In the genomic region with DNA sequence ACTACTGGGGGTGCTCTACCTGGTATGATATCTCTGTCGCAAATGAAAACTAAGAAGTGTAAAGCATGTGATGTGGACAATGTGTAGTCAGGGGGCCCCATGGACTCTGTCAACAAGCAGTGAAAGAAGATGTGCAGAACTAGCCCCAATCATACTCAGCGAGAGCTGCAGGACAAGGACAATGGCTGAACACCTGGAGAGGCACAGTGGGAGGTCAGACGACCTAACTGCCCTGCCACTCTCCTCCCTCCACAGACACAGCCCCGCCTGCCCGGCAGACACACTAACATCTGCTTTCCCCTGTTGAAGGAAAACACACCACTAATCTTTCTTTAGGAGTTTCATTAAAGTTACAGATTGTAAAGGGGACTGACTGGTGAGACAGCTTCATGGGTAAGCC, we compare ENCODE assay signal across 23 mouse cellular contexts.
DNase-seq lines count a peak whose midpoint lies in the region; ATAC-seq lines count a peak whose summit lies in the region.
"Had no signal": no experiment of that assay in that cellular context is flagged by ENCODE, and none has a peak within 500 bp of the region (broad histone marks: within the 10 kb centered on the region; RNA-seq: fewer than 3 reads in every experiment).

No protein-coding gene starts in this region.

- H3K9me3 ChIP-seq in heart, embryonic 10.5 days: no peaks in the 10 kb centered on the region
- H3K9me3 ChIP-seq in heart, embryonic 11.5 days (replicated peaks; ENCODE audit: control insufficient read depth, low read length): no peaks in the 10 kb centered on the region
- H3K9me3 ChIP-seq: embryonic facial prominence, embryonic 13.5 days; forebrain, embryonic 12.5 days; hindbrain, embryonic 15.5 days; lung, embryonic 15.5 days had no signal

- H3K4me3 ChIP-seq in heart, embryonic 10.5 days: no peak overlapping the region
- H3K4me3 ChIP-seq in heart, embryonic 11.5 days (ENCODE audit: low read depth, low read length): no peak overlapping the region
- H3K4me3 ChIP-seq: embryonic facial prominence, embryonic 13.5 days; erythroblast, embryonic 14.5 days; forebrain, embryonic 12.5 days; hindbrain, embryonic 15.5 days; liver, embryonic 15.5 days; lung, embryonic 15.5 days had no signal

- DNase-seq in heart, embryonic 10.5 days (ENCODE audit: low spot score): no peak
- peak; percentile 13 for DNase-seq in retina, embryonic 14.5 days (ENCODE audit: low spot score)
- no peak for DNase-seq in retina, postnatal 1 day
- DNase-seq in ZHBTc4 (ENCODE audit: low read depth, low spot score) (peak; percentile 74), MN1 (ENCODE audit: low spot score) (no peak)
- no peak for DNase-seq in layer of hippocampus, adult 9-10 months (ENCODE audit: low spot score)
- DNase-seq: adrenal gland, adult 8-10 months; kidney, adult 2 months; kidney, postnatal 10 days; layer of hippocampus, postnatal 36 days; liver; lung, postnatal 36 days; midbrain, embryonic 14.5 days; right cerebral cortex, postnatal 25 days; spleen, adult 18-20 months had no signal

- 31% methylated on average over 5 of the region's 5 CpGs for WGBS in heart, embryonic 10.5 days
- WGBS in heart, embryonic 11.5 days (ENCODE audit: insufficient replicate concordance): 32% methylated on average over 5 of the region's 5 CpGs

- no peak overlapping the region for H3K4me2 ChIP-seq in heart, embryonic 11.5 days
- H3K4me2 ChIP-seq: embryonic facial prominence, embryonic 13.5 days; forebrain, embryonic 12.5 days; hindbrain, embryonic 15.5 days; liver, embryonic 15.5 days; lung, embryonic 15.5 days had no signal

- no peak overlapping the region for H3K9ac ChIP-seq in heart, embryonic 11.5 days (ENCODE audit: low read depth, low read length)
- H3K9ac ChIP-seq: embryonic facial prominence, embryonic 13.5 days; forebrain, embryonic 12.5 days; hindbrain, embryonic 15.5 days; liver, embryonic 15.5 days; lung, embryonic 15.5 days had no signal

- H3K36me3 ChIP-seq in heart, embryonic 10.5 days: no peaks in the 10 kb centered on the region
- H3K36me3 ChIP-seq in heart, embryonic 11.5 days (ENCODE audit: control insufficient read depth, insufficient read depth, low read length): no peaks in the 10 kb centered on the region
- H3K36me3 ChIP-seq: embryonic facial prominence, embryonic 13.5 days; forebrain, embryonic 12.5 days; hindbrain, embryonic 15.5 days; liver, embryonic 15.5 days; lung, embryonic 15.5 days had no signal

- no peaks in the 10 kb centered on the region for H3K27me3 ChIP-seq in heart, embryonic 10.5 days (ENCODE audit: insufficient read depth, poor library complexity, severe bottlenecking)
- no peaks in the 10 kb centered on the region for H3K27me3 ChIP-seq in heart, embryonic 11.5 days (ENCODE audit: control insufficient read depth, insufficient read depth, low read length)
- H3K27me3 ChIP-seq: embryonic facial prominence, embryonic 13.5 days; forebrain, embryonic 12.5 days; hindbrain, embryonic 15.5 days; liver, embryonic 15.5 days; lung, embryonic 15.5 days had no signal

- H3K4me1 ChIP-seq in heart, embryonic 10.5 days: peaks cover 13% of the 10 kb centered on the region
- H3K4me1 ChIP-seq in heart, embryonic 11.5 days (ENCODE audit: control insufficient read depth, insufficient read depth, low read length): 0 out of 2 replicates have a peak, but pooled peaks cover 6% of the 10 kb centered on the region
- H3K4me1 ChIP-seq: forebrain, embryonic 12.5 days; hindbrain, embryonic 15.5 days; liver, embryonic 15.5 days; lung, embryonic 15.5 days had no signal

- ATAC-seq in heart, embryonic 11.5 days (replicated peaks; ENCODE audit: insufficient number of reproducible peaks, low FRiP score, low TSS enrichment): no peak
- ATAC-seq: activated CD4-positive, CD25-positive, alpha-beta regulatory T cell, adult 4 months had no signal

- H3K27ac ChIP-seq in heart, embryonic 10.5 days: peak overlapping the region; percentile 60
- H3K27ac ChIP-seq in heart, embryonic 11.5 days (ENCODE audit: low read depth, low read length): no peak overlapping the region
- H3K27ac ChIP-seq: embryonic facial prominence, embryonic 13.5 days; forebrain, embryonic 12.5 days; hindbrain, embryonic 15.5 days; liver, embryonic 15.5 days; lung, embryonic 15.5 days had no signal

Comparison
In these comparisons a context has a peak if more than half of its experiments do, and no peak if none do; other contexts are left out.
1. DNase-seq: peak in retina, embryonic 14.5 days (single experiment) and ZHBTc4 (single experiment); none in heart, embryonic 10.5 days (single experiment), retina, postnatal 1 day (single experiment), layer of hippocampus, adult 9-10 months (single experiment) and MN1 (single experiment).